Mouse (Mus musculus): ENCODE results near the gene Gm21943. TPM values are rescaled to one million over a fixed set of nuclear protein-coding genes. Genes with fewer than 3 reads are reported as not detected.

The Gm21943 gene
- total RNA-seq (2023): not detected

GRCm38 (mm10) chrY:57533644-57534043, at the start of gene Gm21943:
Gene Gm21943 (minus strand): TSS chrY:57533744.

Other genes with a start within 250 kb of the Gm21943 start
- gene Gm28961, start 172.0 kb upstream of the Gm21943 start, total RNA-seq (2023): not detected

Data from CD8-positive naive resting alpha-beta T cell, adult 57 days (primary cell).